In genomic region chr14:118690921-118691320, GRCm38 (mm10) we compare ENCODE assay signal across 9 mouse cellular contexts. TPM values are rescaled to one million over a fixed set of nuclear protein-coding genes. Genes with fewer than 3 reads are reported as not detected.
A peak's percentile ranks its signal among the peaks of the same experiment; 100 is the strongest.
DNase-seq lines count a peak whose midpoint lies in the region; ATAC-seq and TF ChIP-seq lines count a peak whose summit lies in the region.
"Had no signal": no experiment of that assay in that cellular context is flagged by ENCODE, and none has a peak within 500 bp of the region (broad histone marks: within the 10 kb centered on the region; RNA-seq: fewer than 3 reads in every experiment).

No protein-coding gene starts in this region.

- H3K27me3 ChIP-seq in kidney, postnatal 0 days (ENCODE audit: insufficient read depth, low read length): no peaks in the 10 kb centered on the region
- no peaks in the 10 kb centered on the region for H3K27me3 ChIP-seq in kidney, embryonic 14.5 days (ENCODE audit: control insufficient read depth, insufficient read depth, low read length)
- no peaks in the 10 kb centered on the region for H3K27me3 ChIP-seq in ES-Bruce4 (ENCODE audit: control insufficient read depth, insufficient read depth, low read length, poor library complexity, severe bottlenecking)
- no peaks in the 10 kb centered on the region for H3K27me3 ChIP-seq in lung, embryonic 16.5 days (ENCODE audit: control insufficient read depth, insufficient read depth, low read depth, low read length)

- H3K36me3 ChIP-seq in kidney, postnatal 0 days (ENCODE audit: insufficient read depth, low read length): no peaks in the 10 kb centered on the region
- H3K36me3 ChIP-seq in kidney, embryonic 14.5 days (ENCODE audit: control insufficient read depth, insufficient read depth, low read length): no peaks in the 10 kb centered on the region
- peaks cover 6% of the 10 kb centered on the region for H3K36me3 ChIP-seq in ES-Bruce4 (ENCODE audit: control insufficient read depth, insufficient read depth, low read length, poor library complexity, severe bottlenecking)
- H3K36me3 ChIP-seq in lung, embryonic 16.5 days (ENCODE audit: control insufficient read depth, insufficient read depth, low read length): no peaks in the 10 kb centered on the region

- no peak overlapping the region for H3K4me2 ChIP-seq in kidney, postnatal 0 days (ENCODE audit: low read length)
- H3K4me2 ChIP-seq in kidney, embryonic 14.5 days (replicated peaks; ENCODE audit: low read depth, low read length): no peak overlapping the region
- no peak overlapping the region for H3K4me2 ChIP-seq in lung, embryonic 16.5 days (ENCODE audit: low read depth, low read length)

- peak; percentile 37 for DNase-seq in adrenal gland, postnatal 14 days
- DNase-seq in adrenal gland, postnatal 25 days: no peak
- DNase-seq in kidney, postnatal 0 days (ENCODE audit: low spot score): no peak
- DNase-seq in right cerebral cortex, postnatal 4 days: no peak
- DNase-seq: cerebellum, adult 11-12 months had no signal

- peaks cover 22% of the 10 kb centered on the region for H3K4me1 ChIP-seq in kidney, postnatal 0 days (replicated peaks; ENCODE audit: insufficient read depth, low read length)
- H3K4me1 ChIP-seq in kidney, embryonic 14.5 days (ENCODE audit: control insufficient read depth, insufficient read depth, low read length): peaks cover 14% of the 10 kb centered on the region
- peaks cover 21% of the 10 kb centered on the region for H3K4me1 ChIP-seq in ES-Bruce4 (ENCODE audit: control insufficient read depth, insufficient read depth, low read length)
- H3K4me1 ChIP-seq in lung, embryonic 16.5 days (replicated peaks; ENCODE audit: control insufficient read depth, insufficient read depth, low read length): peaks cover 12% of the 10 kb centered on the region

- no peak overlapping the region for H3K4me3 ChIP-seq in kidney, postnatal 0 days (replicated peaks; ENCODE audit: low read depth, low read length)
- no peak overlapping the region for H3K4me3 ChIP-seq in kidney, embryonic 14.5 days (ENCODE audit: low read length)
- no peak overlapping the region for H3K4me3 ChIP-seq in ES-Bruce4 (ENCODE audit: low read depth, low read length)
- no peak overlapping the region for H3K4me3 ChIP-seq in lung, embryonic 16.5 days (ENCODE audit: low read length)

- no peak for TF ChIP-seq POLR2A in ES-Bruce4 (IDR thresholded peaks at IDR 0.05; ENCODE audit: insufficient read depth, low read length)

- TF ChIP-seq CTCF in kidney, postnatal 0 days (IDR thresholded peaks at IDR 0.05; ENCODE audit: low read depth): no peak
- TF ChIP-seq CTCF in ES-Bruce4 (IDR thresholded peaks at IDR 0.05; ENCODE audit: low read depth, low read length): no peak

- TF ChIP-seq EP300 in ES-Bruce4 (IDR thresholded peaks at IDR 0.05; ENCODE audit: insufficient read depth, low read depth, low read length): no peak

- no peak for ATAC-seq in kidney, postnatal 0 days (replicated peaks; ENCODE audit: low FRiP score, low read depth)
- ATAC-seq in kidney, embryonic 14.5 days (ENCODE audit: low FRiP score, low TSS enrichment): no peak
- 0 out of 2 replicates have a peak, but pooled peaks have one; percentile 22 for ATAC-seq in lung, embryonic 16.5 days (ENCODE audit: low read depth)
- no peak for ATAC-seq in megakaryocyte-erythroid progenitor cell, adult 5-6 weeks (replicated peaks; ENCODE audit: low FRiP score, low TSS enrichment, poor library complexity, severe bottlenecking)

- H3K9me3 ChIP-seq in kidney, postnatal 0 days (replicated peaks; ENCODE audit: low read length): no peaks in the 10 kb centered on the region
- no peaks in the 10 kb centered on the region for H3K9me3 ChIP-seq in kidney, embryonic 14.5 days (ENCODE audit: control insufficient read depth, low read length)
- no peaks in the 10 kb centered on the region for H3K9me3 ChIP-seq in ES-Bruce4 (replicated peaks; ENCODE audit: control insufficient read depth, insufficient read depth, low read length, poor library complexity, severe bottlenecking)
- no peaks in the 10 kb centered on the region for H3K9me3 ChIP-seq in lung, embryonic 16.5 days (ENCODE audit: control insufficient read depth, low read length)

- WGBS in kidney, postnatal 0 days: 35% methylated on average over 8 of the region's 8 CpGs
- WGBS in kidney, embryonic 14.5 days: 42% methylated on average over 8 of the region's 8 CpGs
- WGBS in lung, embryonic 16.5 days: 40% methylated on average over 8 of the region's 8 CpGs

- peak overlapping the region; percentile 70 for H3K27ac ChIP-seq in kidney, postnatal 0 days
- no peak overlapping the region for H3K27ac ChIP-seq in kidney, embryonic 14.5 days (ENCODE audit: low read depth, low read length)
- H3K27ac ChIP-seq in ES-Bruce4 (ENCODE audit: insufficient read depth, low read length): peak overlapping the region; percentile 48
- H3K27ac ChIP-seq in lung, embryonic 16.5 days (ENCODE audit: low read length): 0 out of 2 replicates have a peak overlapping the region, but pooled peaks have one; percentile 34

- H3K9ac ChIP-seq in kidney, postnatal 0 days (ENCODE audit: low read depth, low read length): no peak overlapping the region
- H3K9ac ChIP-seq in kidney, embryonic 14.5 days (ENCODE audit: low read depth, low read length): no peak overlapping the region
- 0 out of 2 replicates have a peak overlapping the region, but pooled peaks have one; percentile 4 for H3K9ac ChIP-seq in ES-Bruce4 (ENCODE audit: low read depth, poor library complexity, severe bottlenecking)
- no peak overlapping the region for H3K9ac ChIP-seq in lung, embryonic 16.5 days (ENCODE audit: low read length)

RNA-seq across cellular contexts. Expression of gene Abcc4, which starts 15.1 kb away (rescaled TPM):
- 9.4 and 10.4 TPM in 2 replicates for total RNA-seq in adrenal gland, postnatal 14 days (2021)
- total RNA-seq in adrenal gland, postnatal 25 days (2021): 18.7 and 21.1 TPM in 2 replicates
- polyA plus RNA-seq in kidney, postnatal 0 days (2015; fragmentation: Nextera tagmentation; extraction: Ambion mirVana): 6.6 and 6.9 TPM in 2 replicates
- polyA plus RNA-seq in kidney, embryonic 14.5 days (2014; fragmentation: Nextera tagmentation; extraction: Ambion mirVana): 5.4 and 12.2 TPM in 2 replicates
- polyA plus RNA-seq in ES-Bruce4 (2011; ENCODE audit: insufficient read depth, insufficient read length, low read depth, missing spikeins): 29.0 and 32.2 TPM in 2 replicates
- polyA plus RNA-seq in lung, embryonic 16.5 days (2015; fragmentation: Nextera tagmentation; extraction: Ambion mirVana): 2.2 and 2.5 TPM in 2 replicates
- 20.5 and 25.4 TPM in 2 replicates for total RNA-seq in megakaryocyte-erythroid progenitor cell, adult 5-6 weeks (2014; fragmentation: Nextera tagmentation)
- 12.2 and 15.6 TPM in 2 replicates for total RNA-seq in megakaryocyte-erythroid progenitor cell, adult 5-6 weeks (2017)
